Mouse (Mus musculus) B cell, adult 2 months (primary cell): ENCODE data around the gene Il11ra1.
"Not testable (repeated sequence)": the region's sequence is repeated elsewhere in the genome, so short reads cannot be mapped to it uniquely, and the experiment has no call there.

Source experiments
- DNase-seq, 2 experiments: peaks; one replicate each; pipeline ENCODE4 v3.0.0; 2022

Gene Il11ra1

DNA sequence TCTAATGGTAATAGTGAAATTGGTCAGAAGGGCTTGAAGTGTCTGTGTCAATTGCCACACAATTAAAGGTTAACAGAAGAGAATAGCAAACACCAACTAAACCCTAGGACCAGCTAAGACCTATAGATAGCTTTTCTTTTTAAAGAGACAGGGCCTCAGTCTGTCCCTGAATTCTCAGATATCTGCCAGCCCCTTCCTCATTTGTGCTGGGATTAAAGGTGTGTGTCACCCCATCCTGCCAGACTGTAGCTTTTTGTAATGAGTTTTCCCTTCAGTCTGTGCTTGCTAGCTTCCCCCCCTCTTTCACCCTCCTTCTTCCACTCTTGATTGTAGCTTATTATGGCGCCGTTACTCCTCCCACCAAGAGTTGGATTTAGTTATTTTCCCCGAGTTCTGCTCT is 83.4 kb downstream of the Il11ra1 start:
- DNase-seq, result not testable (repeated sequence)
